Mouse (Mus musculus) cortical plate, adult 2 months (tissue): Measurements from ENCODE around the gene Osbpl10.

Source experiments
- CTCF ChIP-seq: fragments of 200-500 bp; IDR thresholded peaks from 2 replicates; pipeline ENCODE4 v1.5.1; 2011; ENCODE audit warnings: mild to moderate bottlenecking, control low read depth, low read length; ENCODE audit not compliant: insufficient read depth; ENCODE audit errors: extremely low read depth
- POLR2A ChIP-seq: fragments of 200-500 bp; IDR thresholded peaks from 2 replicates; pipeline ENCODE4 v1.6.1; 2011; ENCODE audit warnings: mild to moderate bottlenecking, low read length, control low read depth; ENCODE audit not compliant: insufficient read depth; ENCODE audit errors: extremely low read depth

DNA sequence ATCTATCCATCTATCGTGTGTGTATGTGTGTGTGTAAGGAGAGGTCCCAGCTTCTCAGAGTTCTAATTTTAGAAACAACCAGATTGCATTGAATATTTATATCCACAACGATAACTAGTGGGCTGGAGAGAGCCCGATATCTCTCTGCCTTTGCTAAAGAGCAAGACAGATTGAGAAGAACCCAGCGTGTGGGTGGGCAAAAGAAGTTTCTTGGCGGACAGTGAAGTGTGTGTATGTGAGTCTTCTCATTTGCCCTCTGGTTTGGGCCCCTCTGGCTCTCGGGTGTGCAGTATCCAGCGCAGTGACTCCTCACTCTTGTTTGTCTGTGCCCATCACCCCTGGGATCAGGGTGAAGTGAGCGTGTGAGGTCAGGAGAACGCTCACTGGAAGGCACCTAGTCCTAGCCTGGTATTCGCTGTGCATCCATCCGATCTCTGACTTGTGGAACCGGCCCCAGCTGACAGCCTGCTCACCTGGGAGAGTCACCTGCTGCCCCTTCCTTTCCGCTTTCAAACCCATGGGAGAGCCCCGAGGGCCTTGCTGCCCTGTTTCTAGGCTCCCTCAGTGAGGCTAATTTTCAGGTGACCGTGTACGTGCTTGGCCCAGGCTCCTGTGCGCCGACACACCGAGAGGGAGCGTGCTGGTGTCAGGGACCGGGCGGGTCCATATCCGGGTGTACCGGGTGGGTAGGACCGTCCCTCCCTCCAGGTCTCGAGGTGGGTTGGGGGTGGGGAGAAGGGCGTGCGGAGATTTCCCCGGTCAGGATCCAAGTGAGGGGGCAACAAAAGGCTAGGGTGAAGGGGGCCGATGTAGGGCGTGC lies 698 bp upstream of the Osbpl10 start:
- TF ChIP-seq POLR2A (no peak), CTCF (no peak)
